Mouse (Mus musculus) kidney, embryonic 14.5 days (tissue): Measurements from ENCODE around the gene Eomes. TPM values are rescaled to one million over a fixed set of nuclear protein-coding genes. Genes with fewer than 3 reads are reported as not detected.

Experiments
- ATAC-seq: fragments of 200-750 bp; cut with Nextera tagmentation; 2 replicates; pipeline ENCODE4 v1.8.0; 2017; ENCODE audit warnings: moderate number of reproducible peaks, mild to moderate bottlenecking, moderate TSS enrichment, moderate library complexity; ENCODE audit not compliant: low FRiP score, low TSS enrichment
- H3K27ac ChIP-seq: fragments of 300-500 bp; sonication (generic); 2 replicates; pipeline ENCODE4 v1.5.1; 2014; ENCODE audit warnings: low read depth, mild to moderate bottlenecking, low read length, moderate library complexity, mixed read lengths
- H3K27me3 ChIP-seq: fragments of 300-500 bp; sonication (generic); 2 replicates; pipeline ENCODE4 v1.6.1; 2014; ENCODE audit warnings: mild to moderate bottlenecking, low read length; ENCODE audit not compliant: control insufficient read depth, insufficient read depth
- H3K36me3 ChIP-seq: fragments of 300-500 bp; sonication (generic); 2 replicates; pipeline ENCODE4 v1.6.1; 2014; ENCODE audit warnings: low read length, mixed read lengths; ENCODE audit not compliant: control insufficient read depth, insufficient read depth
- H3K4me1 ChIP-seq: fragments of 300-500 bp; sonication (generic); 2 replicates; pipeline ENCODE4 v1.6.1; 2014; ENCODE audit warnings: low read length, mixed read lengths; ENCODE audit not compliant: control insufficient read depth, insufficient read depth
- H3K4me2 ChIP-seq: fragments of 300-500 bp; sonication (generic); replicated peaks from 2 replicates; pipeline ENCODE4 v1.6.1; 2014; ENCODE audit warnings: low read depth, mild to moderate bottlenecking, low read length
- H3K4me3 ChIP-seq: fragments of 300-500 bp; sonication (generic); 2 replicates; pipeline ENCODE4 v1.5.1; 2014; ENCODE audit warnings: mild to moderate bottlenecking, low read length
- H3K9ac ChIP-seq: fragments of 300-500 bp; sonication (generic); 2 replicates; pipeline ENCODE4 v1.6.1; 2014; ENCODE audit warnings: low read depth, mild to moderate bottlenecking, low read length, moderate library complexity
- H3K9me3 ChIP-seq: fragments of 300-500 bp; sonication (generic); 2 replicates; pipeline ENCODE4 v1.6.1; 2016; ENCODE audit warnings: low read length; ENCODE audit not compliant: control insufficient read depth
- WGBS: fragments of 180-500 bp; shearing (Covaris S2); extraction: QIAGEN DNeasy Blood & Tissue Kit; methylation state at CpG from one replicate; pipeline ENCODE4 v1.1.7; 2014; 5-methylcytosine and 5-hydroxymethylcytosine counted together
- polyA plus RNA-seq: library from polyadenylated mRNA; unstranded; fragments of >200 nt; fragmentation: Nextera tagmentation; extraction: Ambion mirVana; gene quantifications from 2 replicates; pipeline ENCODE4 v1.2.1, GENCODE M21; 2014

The Eomes gene
- polyA plus RNA-seq, 1 experiment from 2014 or later = not detected

- no peaks in the 10 kb centered on the region for H3K27me3 ChIP-seq
- ATAC-seq = peak; percentile 59
- peak overlapping the region; percentile 51; the same call in 1 of the 2 replicates for H3K27ac ChIP-seq
- H3K4me2 ChIP-seq = peak overlapping the region; percentile 95
- peak overlapping the region; percentile 95 for H3K9ac ChIP-seq
- WGBS = under 1% methylated on average over 49 of the region's 57 CpGs
- H3K4me1 ChIP-seq = peaks cover 19% of the 10 kb centered on the region
- no peaks in the 10 kb centered on the region for H3K9me3 ChIP-seq
- 0 out of 2 replicates have a peak, but pooled peaks cover 3% of the 10 kb centered on the region for H3K36me3 ChIP-seq
- peak overlapping the region; percentile 96 for H3K4me3 ChIP-seq
Observed at GRCm38 (mm10) chr9:118506404-118507231, 28.6 kb downstream of the Eomes start.

GRCm38 (mm10) chr9:118507552-118507951 lies 29.5 kb downstream of the Eomes start:
- WGBS = 72% methylated on average over 6 of the region's 6 CpGs
- peaks cover 19% of the 10 kb centered on the region for H3K4me1 ChIP-seq
- H3K4me3 ChIP-seq = peak overlapping the region; percentile 96
- H3K4me2 ChIP-seq = peak overlapping the region; percentile 95
- ATAC-seq = no peak
- H3K9me3 ChIP-seq = no peaks in the 10 kb centered on the region
- H3K36me3 ChIP-seq = 0 out of 2 replicates have a peak, but pooled peaks cover 3% of the 10 kb centered on the region
- peak overlapping the region; percentile 95; the same call in 1 of the 2 replicates for H3K9ac ChIP-seq
- no peak overlapping the region for H3K27ac ChIP-seq
- H3K27me3 ChIP-seq = no peaks in the 10 kb centered on the region

- Histone ChIP-seq H3K4me2 (no peak overlapping the region; the same call in 1 of the 2 replicates), H3K4me3 (no peak overlapping the region), H3K36me3 (0 out of 2 replicates have a peak, but pooled peaks cover 3% of the 10 kb centered on the region), H3K9me3 (no peaks in the 10 kb centered on the region), H3K9ac (no peak overlapping the region), H3K27ac (no peak overlapping the region), H3K4me1 (peaks cover 19% of the 10 kb centered on the region), H3K27me3 (no peaks in the 10 kb centered on the region)
- 85% methylated on average over 7 of the region's 7 CpGs for WGBS
- no peak for ATAC-seq
Observed at GRCm38 (mm10) chr9:118508601-118509000, 30.6 kb downstream of the Eomes start.

- Histone ChIP-seq H3K4me1 (peaks cover 19% of the 10 kb centered on the region), H3K36me3 (peaks cover 13% of the 10 kb centered on the region), H3K4me2 (no peak overlapping the region), H3K27me3 (no peaks in the 10 kb centered on the region), H3K9me3 (no peaks in the 10 kb centered on the region), H3K4me3 (no peak overlapping the region), H3K9ac (no peak overlapping the region), H3K27ac (no peak overlapping the region)
- 61% methylated on average over 15 of the region's 15 CpGs for WGBS
- no peak for ATAC-seq
Observed at GRCm38 (mm10) chr9:118510941-118511690, 33.1 kb downstream of the Eomes start.

- Histone ChIP-seq H3K9me3 (no peaks in the 10 kb centered on the region), H3K9ac (no peak overlapping the region), H3K36me3 (peaks cover 13% of the 10 kb centered on the region), H3K4me2 (no peak overlapping the region), H3K27me3 (no peaks in the 10 kb centered on the region), H3K4me1 (peaks cover 13% of the 10 kb centered on the region), H3K27ac (no peak overlapping the region; the same call in 1 of the 2 replicates), H3K4me3 (no peak overlapping the region)
- WGBS = 62% methylated on average over 3 of the region's 3 CpGs
- ATAC-seq = no peak
Observed at GRCm38 (mm10) chr9:118512681-118513233, 34.7 kb downstream of the Eomes start.

- H3K27ac ChIP-seq = no peak overlapping the region
Observed at GRCm38 (mm10) chr9:118515476-118515875, 37.5 kb downstream of the Eomes start.

GRCm38 (mm10) chr9:118516162-118516561 lies 38.1 kb downstream of the Eomes start:
- Histone ChIP-seq H3K4me3 (no peak overlapping the region), H3K27ac (no peak overlapping the region), H3K36me3 (peaks cover 10% of the 10 kb centered on the region), H3K9ac (no peak overlapping the region), H3K27me3 (no peaks in the 10 kb centered on the region), H3K4me2 (no peak overlapping the region), H3K9me3 (no peaks in the 10 kb centered on the region), H3K4me1 (peaks cover 18% of the 10 kb centered on the region)
- 90% methylated on average over 3 of the region's 3 CpGs for WGBS
- no peak for ATAC-seq

More at GRCm38 (mm10) chr9:118515476-118515875, 37.5 kb downstream of the Eomes start:
- Histone ChIP-seq H3K4me2 (no peak overlapping the region), H3K9me3 (no peaks in the 10 kb centered on the region), H3K9ac (no peak overlapping the region), H3K4me1 (peaks cover 21% of the 10 kb centered on the region), H3K36me3 (peaks cover 13% of the 10 kb centered on the region), H3K27me3 (no peaks in the 10 kb centered on the region), H3K4me3 (no peak overlapping the region)
- no peak for ATAC-seq
- WGBS = 91% methylated on average over 6 of the region's 6 CpGs

- H3K4me3 ChIP-seq = no peak overlapping the region
- peaks cover 18% of the 10 kb centered on the region for H3K4me1 ChIP-seq
- H3K4me2 ChIP-seq = no peak overlapping the region
- ATAC-seq = no peak
- peaks cover 13% of the 10 kb centered on the region for H3K36me3 ChIP-seq
- no peaks in the 10 kb centered on the region for H3K9me3 ChIP-seq
- no peaks in the 10 kb centered on the region for H3K27me3 ChIP-seq
- 82% methylated on average over 8 of the region's 8 CpGs for WGBS
- H3K27ac ChIP-seq = no peak overlapping the region
- H3K9ac ChIP-seq = no peak overlapping the region
Observed at GRCm38 (mm10) chr9:118517619-118518018, 39.6 kb downstream of the Eomes start.
